Mouse (Mus musculus): ENCODE measurements around the gene Limch1.

- no peak for TF ChIP-seq EP300 (IDR thresholded peaks at IDR 0.05; ENCODE audit: low read length)
- no peak for TF ChIP-seq POLR2A (IDR thresholded peaks at IDR 0.05; ENCODE audit: low read depth, low read length)
These were observed 318.0 kb downstream of the Limch1 start for GRCm38 (mm10) chr5:67063596-67063995.
